Mouse (Mus musculus): ENCODE results near the gene Rpusd1. TPM values are rescaled to one million over a fixed set of nuclear protein-coding genes. Genes with fewer than 3 reads are reported as not detected.

The Rpusd1 gene
- total and polyA plus RNA-seq, 3 experiments: 5.6 to 13.8 (median 5.8) TPM

DNA sequence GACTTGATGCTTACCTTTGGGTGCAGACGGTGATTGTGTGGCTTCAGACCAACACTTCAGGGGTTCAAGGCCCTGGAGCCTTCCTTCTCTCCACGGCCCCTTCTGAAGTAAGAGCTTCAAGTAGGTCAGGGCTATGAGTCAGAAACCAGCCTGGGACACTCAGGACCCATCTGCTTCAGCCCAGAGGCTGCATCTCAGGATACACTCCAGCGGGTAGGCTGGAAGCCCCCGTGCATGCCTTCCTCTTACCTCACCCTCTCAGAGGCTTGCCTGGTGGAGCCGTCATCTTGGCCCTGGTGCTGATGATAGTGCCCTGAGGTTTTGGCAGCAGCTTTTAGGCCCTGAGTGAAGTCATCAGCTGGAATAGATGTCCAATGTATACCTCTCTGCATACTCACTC is 7.8 kb downstream of the Rpusd1 start:
- in situ Hi-C loops (cut with MboI; ENCODE audit: low pct_ligation_motif_present, low pct_unique_long_range_greater_than_20kb, low sequenced_read_pairs) (loop anchor here (10.0 kb wide), 1 partner anchor 60 kb away; the partner anchor contains the start of genes AC134908.4, Fam173a and Metrn), dilution Hi-C loops (cut with MboI; ENCODE audit: extremely low pct_ligation_motif_present, extremely low pct_unique_long_range_greater_than_20kb, low sequenced_read_pairs) (no loop called here)
- H3K79me2 ChIP-seq (replicated peaks; ENCODE audit: control insufficient read depth, extremely low read depth, insufficient read depth, poor library complexity, severe bottlenecking): no peaks in the 10 kb centered on the region
- H3K27ac ChIP-seq (ENCODE audit: insufficient read depth, low read depth): no peak overlapping the region
- H3K4me3 ChIP-seq (replicated peaks in 1 of 3; ENCODE audit: low read depth in 2 of 3, low read length in 2 of 3, poor library complexity in 1 of 3): no peak overlapping the region
- TF ChIP-seq USF2 (conservative IDR thresholded peaks at IDR 0.05; ENCODE audit: low read depth, low read length) (no peak), USF1 (IDR thresholded peaks at IDR 0.05; ENCODE audit: low read depth, low read length) (no peak), E2F4 (IDR thresholded peaks at IDR 0.05; ENCODE audit: insufficient replicate concordance, low read depth, low read length) (no peak), ZKSCAN1 (IDR thresholded peaks at IDR 0.05; ENCODE audit: borderline replicate concordance, low read depth, low read length) (no peak), MYC (IDR thresholded peaks at IDR 0.05; ENCODE audit: low read depth, low read length) (no peak), SMC3 (IDR thresholded peaks at IDR 0.05; ENCODE audit: low read depth, low read length) (no peak), IRF4 (IDR thresholded peaks at IDR 0.05; ENCODE audit: low read depth, low read length) (no peak), ETS1 (conservative IDR thresholded peaks at IDR 0.05; ENCODE audit: low read depth, low read length) (no peak), JUN (IDR thresholded peaks at IDR 0.05; ENCODE audit: insufficient read depth, low read depth, low read length) (no peak), POLR2A (IDR thresholded peaks at IDR 0.05; ENCODE audit: low read depth, low read length) (no peak), NELFE (IDR thresholded peaks at IDR 0.05; ENCODE audit: low read depth, low read length) (no peak), RCOR1 (conservative IDR thresholded peaks at IDR 0.05; ENCODE audit: low read depth, low read length) (no peak), MAZ (IDR thresholded peaks at IDR 0.05; ENCODE audit: low read depth, low read length) (no peak), TBP (conservative IDR thresholded peaks at IDR 0.05; ENCODE audit: low read depth, low read length) (no peak), MAFK (IDR thresholded peaks at IDR 0.05; ENCODE audit: insufficient replicate concordance, low read length) (no peak), PAX5 (IDR thresholded peaks at IDR 0.05; ENCODE audit: low read length) (no peak), MXI1 (IDR thresholded peaks at IDR 0.05; ENCODE audit: low read depth, low read length) (no peak), JUND (conservative IDR thresholded peaks at IDR 0.05; ENCODE audit: low read depth, low read length) (no peak)
- H3K9ac ChIP-seq (ENCODE audit: insufficient read depth, low read depth): no peak overlapping the region
- H3K4me2 ChIP-seq (ENCODE audit: insufficient read depth, low read depth, poor library complexity, severe bottlenecking): no peak overlapping the region
- H3K27me3 ChIP-seq (replicated peaks): peaks cover 50% of the 10 kb centered on the region
- no peak for DNase-seq (ENCODE audit: extremely low read depth)
- peaks cover 7 to 23% of the 10 kb centered on the region in 2 experiments for H3K36me3 ChIP-seq (replicated peaks in 1 of 2; ENCODE audit: control insufficient read depth in 1 of 2, insufficient read depth in 1 of 2, low read length in 1 of 2)
- no peaks in the 10 kb centered on the region for H3K4me1 ChIP-seq (ENCODE audit: control insufficient read depth in 1 of 2, insufficient read depth in 2 of 2)
- H3K9me3 ChIP-seq (replicated peaks; ENCODE audit: low read length): no peaks in the 10 kb centered on the region

GRCm38 (mm10) chr17:25735745-25736144 is 8.3 kb downstream of the Rpusd1 start, which contains the start of gene Mslnl:
Gene Mslnl (plus strand): TSS chr17:25736042.
- no peak within 1 kb of the TSS for H3K27ac ChIP-seq (ENCODE audit: insufficient read depth, low read depth)
- no peaks in the 10 kb centered on the region for H3K79me2 ChIP-seq (replicated peaks; ENCODE audit: control insufficient read depth, extremely low read depth, insufficient read depth, poor library complexity, severe bottlenecking)
- no peak within 1 kb of the TSS for H3K4me3 ChIP-seq (replicated peaks in 1 of 3; ENCODE audit: low read depth in 2 of 3, low read length in 2 of 3, poor library complexity in 1 of 3)
- TF ChIP-seq TCF12 (IDR thresholded peaks at IDR 0.05; ENCODE audit: low read depth, low read length) (no peak), USF2 (conservative IDR thresholded peaks at IDR 0.05; ENCODE audit: low read depth, low read length) (no peak), ZC3H11A (IDR thresholded peaks at IDR 0.05; ENCODE audit: low read depth, low read length) (no peak), GABPA (IDR thresholded peaks at IDR 0.05; ENCODE audit: insufficient replicate concordance, low read depth, low read length) (no peak)
- no peak for DNase-seq (ENCODE audit: extremely low read depth)
- H3K4me1 ChIP-seq (ENCODE audit: control insufficient read depth in 1 of 2, insufficient read depth in 2 of 2): no peaks in the 10 kb centered on the region
- H3K36me3 ChIP-seq (replicated peaks in 1 of 2; ENCODE audit: control insufficient read depth in 1 of 2, insufficient read depth in 1 of 2, low read length in 1 of 2): peaks cover 3 to 18% of the 10 kb centered on the region in 2 experiments
- H3K4me2 ChIP-seq (ENCODE audit: insufficient read depth, low read depth, poor library complexity, severe bottlenecking): no peak within 1 kb of the TSS
- H3K27me3 ChIP-seq (replicated peaks): peaks cover 55% of the 10 kb centered on the region
- in situ Hi-C loops (cut with MboI; ENCODE audit: low pct_ligation_motif_present, low pct_unique_long_range_greater_than_20kb, low sequenced_read_pairs): loop anchor here (10.0 kb wide), 1 partner anchor 59 kb away; the partner anchor contains the start of genes AC134908.4, Fam173a and Metrn
- H3K9ac ChIP-seq (ENCODE audit: insufficient read depth, low read depth): no peak within 1 kb of the TSS
- no peaks in the 10 kb centered on the region for H3K9me3 ChIP-seq (replicated peaks; ENCODE audit: low read length)
- dilution Hi-C loops (cut with MboI; ENCODE audit: extremely low pct_ligation_motif_present, extremely low pct_unique_long_range_greater_than_20kb, low sequenced_read_pairs): no loop called here

Measured in CH12.LX (cell line).